Mouse (Mus musculus) urinary bladder, adult 2 months (tissue): ENCODE measurements around the gene Serpina3a. TPM values are rescaled to one million over a fixed set of nuclear protein-coding genes. Genes with fewer than 3 reads are reported as not detected.

Source experiments
- DNase-seq: peaks from one replicate; pipeline ENCODE4 v3.0.0; 2022; ENCODE audit warnings: low spot score
- polyA plus RNA-seq: library from polyadenylated mRNA; depleted of rRNA; stranded (reverse); fragments of >200 nt; gene quantifications from 2 replicates; pipeline ENCODE4 v1.2.3, GENCODE M21; 2012; rRNA removed

Gene Serpina3a
- polyA plus RNA-seq, 1 experiment, result not detected

DNA sequence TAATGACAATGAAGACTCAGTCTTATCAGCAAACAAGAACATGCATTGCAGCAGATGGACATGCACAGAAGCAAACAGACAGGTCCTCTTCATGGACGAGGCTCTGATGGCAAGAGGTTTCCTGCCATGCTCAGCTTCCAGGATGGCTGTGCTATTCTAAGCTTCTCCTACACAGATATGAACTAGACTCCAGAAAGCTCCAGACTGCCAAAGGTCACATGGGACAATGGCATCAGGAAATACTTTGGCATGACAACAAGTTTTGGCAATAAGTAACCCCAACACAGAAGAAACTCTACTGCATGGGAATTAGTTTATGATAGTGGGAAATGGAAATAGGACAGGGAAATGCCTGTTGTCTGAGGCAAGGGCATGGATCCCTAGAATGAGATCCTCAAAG lies 30.8 kb downstream of the Serpina3a start:
- no peak for DNase-seq

DNA sequence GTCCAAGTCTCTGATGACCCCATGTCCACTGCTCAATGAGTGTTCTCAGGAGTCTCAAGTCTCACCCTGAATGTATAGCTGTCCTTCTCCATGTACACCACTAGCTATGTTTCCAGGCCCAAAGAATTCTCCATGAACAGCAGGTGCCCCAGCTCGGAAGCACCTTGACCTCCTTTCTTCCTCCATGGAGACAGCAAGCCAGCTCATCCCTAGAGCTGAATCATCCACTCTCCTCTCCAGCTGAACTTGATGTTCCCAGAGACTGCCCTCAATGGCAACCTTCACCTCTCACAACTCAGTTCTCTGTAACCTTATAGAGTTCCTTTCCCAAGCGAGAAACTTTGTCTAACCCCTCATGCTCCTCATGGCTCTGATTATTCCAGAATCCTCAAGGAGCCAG lies 33.0 kb downstream of the Serpina3a start:
- no peak for DNase-seq

DNA sequence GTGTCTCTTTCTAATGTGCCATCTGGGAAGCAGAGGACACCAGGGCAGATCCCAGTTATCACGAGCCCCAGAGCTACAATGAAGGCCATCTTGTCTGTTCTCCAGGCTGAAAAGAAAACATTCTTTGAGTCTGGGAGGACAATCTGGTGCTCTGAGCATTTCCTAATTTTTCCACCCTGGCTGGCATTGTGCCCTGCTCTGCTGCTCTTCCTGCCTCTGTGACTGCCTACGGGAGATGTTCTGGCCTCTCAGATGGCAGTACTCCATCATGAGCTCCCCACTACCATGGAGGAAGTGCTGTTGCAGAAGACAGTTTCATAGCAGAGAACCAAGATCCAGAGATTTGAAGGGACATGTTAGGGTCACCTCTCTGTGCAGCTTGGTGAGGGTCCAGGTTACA lies 39.5 kb downstream of the Serpina3a start:
- DNase-seq, result no peak

DNA sequence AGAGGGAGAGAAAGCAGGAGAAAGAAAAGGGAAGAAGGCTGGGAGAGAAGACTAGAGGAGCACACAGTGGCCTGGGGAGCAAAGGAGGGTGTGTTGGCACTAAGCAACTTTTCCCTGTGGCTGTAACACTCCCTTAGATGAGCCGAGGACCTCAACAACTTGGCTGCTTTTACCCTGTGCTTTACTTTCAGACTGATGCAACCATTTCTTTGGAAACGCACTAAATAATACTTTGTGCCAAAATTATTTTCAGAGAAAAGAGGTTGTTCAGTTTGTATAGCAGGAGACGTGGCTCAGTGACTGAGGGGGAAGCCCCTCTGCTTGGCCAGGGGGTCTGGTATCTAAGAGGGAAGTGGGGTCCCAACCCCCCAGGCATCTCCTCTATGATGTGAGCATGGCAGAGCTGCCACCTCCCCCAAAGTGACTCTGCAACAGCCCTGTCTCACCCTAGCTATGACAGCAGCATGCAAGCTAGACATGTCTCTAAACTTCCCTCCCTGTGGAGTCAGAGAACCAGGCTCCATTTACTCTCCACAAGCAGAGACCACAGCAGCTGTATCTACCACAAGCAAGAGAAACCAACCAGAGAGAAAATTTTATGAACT lies 40.6 kb downstream of the Serpina3a start:
- no peak for DNase-seq

DNA sequence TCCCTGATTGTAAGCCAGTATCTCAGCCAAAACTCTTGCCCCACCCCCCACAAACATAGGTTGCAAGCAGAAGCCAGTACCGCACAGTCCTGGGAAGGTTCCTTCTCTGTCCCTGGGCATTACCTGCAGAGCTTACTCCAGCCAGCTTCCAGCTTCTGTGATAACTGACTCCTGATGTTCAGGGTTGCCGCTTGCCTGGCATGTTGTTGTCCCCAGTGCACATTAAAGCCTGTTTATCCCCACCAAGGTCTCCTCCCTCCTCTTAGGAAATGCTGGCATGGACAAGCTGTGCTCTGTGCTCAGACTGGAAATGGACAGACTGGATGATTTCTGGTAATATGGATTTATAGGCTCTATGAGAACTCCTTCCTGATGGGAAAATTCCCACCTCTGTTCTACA lies 41.1 kb downstream of the Serpina3a start, which contains the start of gene Serpina3c:
Gene Serpina3c (minus strand): TSS at position 215 of the 400 bp plus-strand sequence.
- no peak for DNase-seq

Other genes starting within 250 kb of the Serpina3a start
- 0.28 TPM in 1 of 2 replicates, not detected in the other for gene Serpina1a, start 249.2 kb upstream of the Serpina3a start, polyA plus RNA-seq
- gene Serpina1c, start 207.8 kb upstream of the Serpina3a start, polyA plus RNA-seq, result 0.07 TPM in 1 of 2 replicates, not detected in the other
- gene Serpina1e, start 153.7 kb upstream of the Serpina3a start, polyA plus RNA-seq, result 0.06 and 0.43 TPM in 2 replicates
- gene Serpina11, start 122.8 kb upstream of the Serpina3a start, polyA plus RNA-seq, result not detected in 2 replicates
- gene Serpina9, start 99.0 kb upstream of the Serpina3a start, polyA plus RNA-seq, result 0.01 TPM in 1 of 2 replicates, not detected in the other
- not detected in 2 replicates for gene Serpina12, start 68.3 kb upstream of the Serpina3a start, polyA plus RNA-seq
- gene Serpina5, start 11.6 kb upstream of the Serpina3a start, polyA plus RNA-seq, result not detected in 2 replicates
- gene Serpina3b, start 15.3 kb downstream of the Serpina3a start, polyA plus RNA-seq, result 0.84 and 1.7 TPM in 2 replicates
- gene Serpina3c, start 41.1 kb downstream of the Serpina3a start, polyA plus RNA-seq, result 4.5 and 5.4 TPM in 2 replicates
- 0.43 and 1.2 TPM in 2 replicates for gene Serpina3f, start 101.8 kb downstream of the Serpina3a start, polyA plus RNA-seq
- 12.6 and 18.0 TPM in 2 replicates for gene Serpina3g, start 123.5 kb downstream of the Serpina3a start, polyA plus RNA-seq
- gene Serpina3i, start 150.4 kb downstream of the Serpina3a start, polyA plus RNA-seq, result 0.36 and 0.38 TPM in 2 replicates
- 0.10 and 0.13 TPM in 2 replicates for gene Serpina3j, start 201.8 kb downstream of the Serpina3a start, polyA plus RNA-seq
- 0.22 and 0.25 TPM in 2 replicates for gene Serpina3k, start 225.8 kb downstream of the Serpina3a start, polyA plus RNA-seq
- 0.76 and 1.3 TPM in 2 replicates for gene Serpina3m, start 225.8 kb downstream of the Serpina3a start, polyA plus RNA-seq